Mouse (Mus musculus): ENCODE results near the gene Abcc9. TPM values are rescaled to one million over a fixed set of nuclear protein-coding genes. Genes with fewer than 3 reads are reported as not detected.

The Abcc9 gene
- polyA plus RNA-seq (2016; fragmentation: Nextera tagmentation; extraction: Ambion mirVana), result 2.4 and 2.9 TPM in 2 replicates

DNA sequence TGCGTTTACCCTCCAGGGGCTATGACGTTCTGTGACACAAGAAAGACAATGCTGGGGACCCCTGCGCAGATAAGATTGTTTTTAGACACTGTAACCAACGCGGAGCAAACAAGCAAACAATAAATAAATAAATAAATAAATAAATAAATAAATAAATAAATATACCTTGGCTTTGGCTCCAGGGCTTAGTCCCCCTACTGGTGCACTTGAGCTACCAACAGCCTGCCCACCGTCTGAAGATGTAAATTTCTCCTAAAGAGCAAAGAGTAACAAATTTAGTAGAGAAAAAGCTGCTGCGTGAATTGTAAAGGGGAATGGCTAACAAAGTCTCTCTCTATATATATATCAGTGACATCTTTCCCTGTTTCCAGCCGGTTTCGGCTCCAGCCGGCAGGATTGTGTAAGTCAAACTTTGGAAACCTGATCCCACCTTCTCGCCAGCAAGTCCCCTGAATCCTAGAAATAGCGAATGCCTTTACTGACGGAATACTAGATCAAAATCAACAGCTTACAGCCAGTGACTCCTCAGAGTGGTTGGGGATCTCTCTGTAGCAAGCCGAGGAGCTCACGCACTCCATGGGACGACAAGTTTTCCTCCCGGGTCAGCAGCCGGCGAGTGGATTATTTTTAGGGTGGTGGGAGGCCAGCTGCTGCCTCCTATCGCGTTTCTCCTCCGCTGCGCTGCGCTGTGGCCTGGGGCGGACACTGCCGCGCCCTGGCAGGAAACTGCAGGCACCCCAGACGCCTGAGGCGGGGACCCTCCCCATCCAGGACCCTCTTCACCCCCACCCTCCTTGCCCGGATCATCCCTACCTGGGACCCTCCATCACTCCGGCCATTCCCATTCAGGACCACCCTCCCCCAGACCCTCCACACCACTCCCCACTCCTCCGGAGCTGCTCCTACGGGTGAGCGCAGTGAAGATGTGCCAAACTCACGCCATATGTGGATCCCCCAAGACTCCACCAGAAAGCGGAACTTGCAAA lies at the start of gene Abcc9:
Gene Abcc9 (minus strand): TSS at position 664 of the 986 bp plus-strand sequence.
- Histone ChIP-seq H3K9ac (no peak within 1 kb of the TSS), H3K4me1 (no peaks in the 10 kb centered on the region; the same call in 1 of the 2 replicates), H3K27ac (no peak within 1 kb of the TSS), H3K27me3 (replicated peaks) (peaks cover 10% of the 10 kb centered on the region), H3K9me3 (replicated peaks) (no peaks in the 10 kb centered on the region), H3K4me3 (peak within 1 kb of the TSS; percentile 36), H3K4me2 (peak within 1 kb of the TSS; percentile 56), H3K36me3 (no peaks in the 10 kb centered on the region)
- 0 out of 2 replicates have a peak, but pooled peaks have one; percentile 42 for ATAC-seq
- WGBS (ENCODE audit: insufficient replicate concordance), result 8% methylated on average over 36 of the region's 36 CpGs

DNA sequence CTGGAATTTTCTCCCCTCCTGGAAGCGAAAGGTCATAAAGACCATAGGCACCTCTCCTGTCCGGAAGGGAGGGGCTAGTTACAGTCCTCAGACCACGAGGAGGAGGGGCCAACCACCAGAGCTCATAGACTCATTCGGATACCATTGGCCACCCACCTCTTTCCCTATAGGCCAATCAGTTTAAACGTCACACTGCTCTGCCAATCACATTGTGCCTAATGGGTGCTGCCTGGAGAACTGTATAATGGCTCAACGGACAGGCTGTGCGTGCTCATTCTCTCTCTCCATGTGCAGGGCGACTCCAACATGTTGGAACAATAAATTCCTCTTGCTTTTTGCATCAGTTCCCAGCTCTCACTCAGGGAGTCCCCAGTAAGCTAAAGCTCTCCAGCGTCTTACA lies 49.2 kb upstream of the Abcc9 start:
- Histone ChIP-seq H3K27me3 (replicated peaks) (0 out of 2 replicates have a peak, but pooled peaks cover 6% of the 10 kb centered on the region), H3K4me2 (no peak overlapping the region), H3K36me3 (no peaks in the 10 kb centered on the region), H3K4me3 (no peak overlapping the region), H3K27ac (no peak overlapping the region), H3K9me3 (replicated peaks) (no peaks in the 10 kb centered on the region), H3K9ac (no peak overlapping the region), H3K4me1 (peaks cover 41% of the 10 kb centered on the region)
- WGBS (ENCODE audit: insufficient replicate concordance), result 59% methylated on average over 9 of the region's 9 CpGs
- peak; percentile 25; the same call in 1 of the 2 replicates for ATAC-seq

DNA sequence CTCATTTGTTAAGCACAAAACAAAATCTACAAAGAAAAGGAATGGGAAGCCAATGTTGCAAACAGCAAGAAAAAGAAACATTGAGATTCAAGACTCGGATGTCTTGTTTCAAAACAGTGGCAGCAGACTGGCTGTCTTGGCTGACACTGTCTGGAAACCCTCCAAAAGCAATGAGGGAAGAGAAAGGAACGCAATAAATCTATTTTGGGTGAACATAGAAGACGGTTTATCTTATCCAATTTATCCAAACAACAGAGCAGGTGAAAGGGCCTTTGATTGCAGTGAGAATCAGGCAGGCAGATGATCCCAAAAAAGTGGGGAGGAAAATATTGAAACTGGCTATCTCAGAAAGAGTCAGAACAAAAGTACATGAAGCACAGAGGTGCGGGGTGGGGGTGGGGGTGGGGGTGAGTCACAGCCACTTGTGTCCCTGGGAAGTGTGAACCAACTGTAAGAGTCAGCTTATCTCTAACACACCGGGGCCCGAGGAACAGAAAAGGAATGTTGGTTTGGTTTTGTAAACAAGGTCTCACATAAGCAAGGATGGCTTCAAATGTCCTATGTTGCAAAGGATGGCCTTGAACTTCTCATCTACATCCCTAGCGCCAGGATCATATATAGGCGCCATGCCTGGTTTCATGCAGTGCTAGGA lies 46.1 kb upstream of the Abcc9 start:
- H3K27ac ChIP-seq, result no peak overlapping the region
- no peak overlapping the region for H3K4me2 ChIP-seq
- no peak overlapping the region for H3K9ac ChIP-seq
- H3K4me1 ChIP-seq, result peaks cover 24% of the 10 kb centered on the region
- 0 out of 2 replicates have a peak, but pooled peaks cover 3% of the 10 kb centered on the region for H3K9me3 ChIP-seq (replicated peaks)
- no peaks in the 10 kb centered on the region for H3K36me3 ChIP-seq
- 32% methylated on average over 8 of the region's 8 CpGs for WGBS (ENCODE audit: insufficient replicate concordance)
- ATAC-seq, result no peak
- no peaks in the 10 kb centered on the region for H3K27me3 ChIP-seq (replicated peaks)
- no peak overlapping the region for H3K4me3 ChIP-seq

DNA sequence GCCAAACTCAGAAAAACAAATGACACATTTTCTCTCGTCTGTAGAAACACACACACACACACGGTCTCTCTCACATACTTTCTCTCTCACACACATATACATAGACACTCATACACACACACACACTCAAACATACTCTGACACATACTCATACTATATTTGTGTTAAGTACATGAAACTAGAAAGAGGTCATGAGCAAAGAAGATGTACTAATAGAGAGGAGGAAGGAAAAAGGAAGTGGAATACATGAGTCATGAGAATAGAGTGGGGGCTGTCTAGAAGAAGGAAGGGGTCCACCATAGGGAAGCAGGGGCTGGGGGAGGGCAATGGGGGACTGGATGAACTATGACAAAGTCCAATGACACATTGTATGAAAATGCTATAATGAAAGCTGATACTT lies 45.0 kb upstream of the Abcc9 start:
- H3K27ac ChIP-seq, result no peak overlapping the region
- no peaks in the 10 kb centered on the region for H3K36me3 ChIP-seq
- H3K4me3 ChIP-seq, result no peak overlapping the region
- no peak for ATAC-seq
- H3K4me2 ChIP-seq, result no peak overlapping the region
- peaks cover 13% of the 10 kb centered on the region for H3K4me1 ChIP-seq
- no peak overlapping the region for H3K9ac ChIP-seq
- WGBS (ENCODE audit: insufficient replicate concordance), result 49% methylated on average over 2 of the region's 2 CpGs
- 0 out of 2 replicates have a peak, but pooled peaks cover 3% of the 10 kb centered on the region for H3K9me3 ChIP-seq (replicated peaks)
- H3K27me3 ChIP-seq (replicated peaks), result no peaks in the 10 kb centered on the region

DNA sequence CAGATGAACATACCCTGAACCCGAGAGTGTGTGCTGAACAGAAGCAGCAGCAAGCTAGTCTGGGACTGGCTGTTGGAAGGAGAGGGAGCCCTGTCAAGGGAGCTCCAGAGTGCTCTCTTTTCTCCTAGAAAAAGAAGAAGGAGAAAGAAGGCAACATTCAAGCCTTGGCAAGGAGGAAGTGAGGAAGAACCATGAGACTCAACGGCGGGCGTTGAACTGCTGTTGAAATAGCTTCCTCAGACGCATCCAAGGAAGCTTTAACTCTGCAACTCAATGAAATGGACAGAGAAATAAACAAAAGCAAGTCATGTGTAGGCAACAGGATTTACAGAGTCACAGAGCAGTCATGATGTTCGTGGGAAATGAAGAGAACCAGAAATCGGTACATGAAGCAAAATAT lies 44.6 kb upstream of the Abcc9 start:
- ATAC-seq, result no peak
- no peak overlapping the region; the same call in 1 of the 2 replicates for H3K27ac ChIP-seq
- WGBS (ENCODE audit: insufficient replicate concordance), result 43% methylated on average over 7 of the region's 7 CpGs

DNA sequence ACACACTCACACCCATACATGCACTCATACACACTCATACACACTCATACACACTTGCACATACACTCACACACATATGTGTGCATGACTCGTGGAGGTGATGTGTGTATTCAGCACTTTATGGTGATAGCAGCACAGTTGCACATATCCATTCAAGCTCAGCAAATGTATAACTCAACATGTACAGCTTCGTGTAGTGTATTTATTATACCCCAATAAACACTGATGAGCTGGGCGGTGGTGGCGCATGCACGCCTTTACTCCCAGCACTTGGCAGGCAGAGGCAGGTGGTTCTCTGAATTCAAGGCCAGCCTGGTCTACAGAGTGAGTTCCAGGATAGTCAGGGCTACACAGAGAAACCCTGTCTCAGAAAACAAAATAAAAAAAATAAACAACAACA lies 43.4 kb upstream of the Abcc9 start:
- Histone ChIP-seq H3K9ac (no peak overlapping the region), H3K4me2 (no peak overlapping the region), H3K36me3 (no peaks in the 10 kb centered on the region), H3K27ac (no peak overlapping the region), H3K27me3 (replicated peaks) (no peaks in the 10 kb centered on the region), H3K4me1 (peaks cover 12% of the 10 kb centered on the region), H3K4me3 (no peak overlapping the region), H3K9me3 (replicated peaks) (0 out of 2 replicates have a peak, but pooled peaks cover 3% of the 10 kb centered on the region)
- 85% methylated on average over 5 of the region's 5 CpGs for WGBS (ENCODE audit: insufficient replicate concordance)
- ATAC-seq, result peak; percentile 44; the same call in 1 of the 2 replicates

More for the DNA sequence above, 44.6 kb upstream of the Abcc9 start:
- Histone ChIP-seq H3K9ac (no peak overlapping the region), H3K27me3 (replicated peaks) (no peaks in the 10 kb centered on the region), H3K4me3 (no peak overlapping the region), H3K4me1 (peaks cover 12% of the 10 kb centered on the region), H3K4me2 (no peak overlapping the region), H3K9me3 (replicated peaks) (0 out of 2 replicates have a peak, but pooled peaks cover 3% of the 10 kb centered on the region), H3K36me3 (no peaks in the 10 kb centered on the region)

DNA sequence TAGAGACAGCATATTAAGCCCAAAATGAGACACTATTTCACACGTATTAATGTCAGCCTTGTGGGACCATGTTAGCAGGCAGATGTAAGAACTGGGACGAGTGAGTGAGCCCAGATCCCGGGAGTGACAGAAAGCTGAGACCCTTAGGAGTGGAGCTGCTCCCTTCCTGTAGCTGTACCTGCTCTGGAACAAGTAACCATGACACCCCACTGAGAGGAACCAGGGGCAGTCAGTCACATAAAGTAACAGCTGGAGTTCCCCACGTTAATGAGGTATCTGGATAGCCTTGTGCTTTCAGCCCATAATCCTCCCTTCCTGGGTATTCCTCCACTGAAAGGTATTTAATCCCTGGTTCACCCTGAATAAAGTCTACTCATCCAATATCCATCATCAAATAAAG lies 41.1 kb upstream of the Abcc9 start:
- WGBS (ENCODE audit: insufficient replicate concordance), result 65% methylated on average over 4 of the region's 4 CpGs
- peaks cover 7% of the 10 kb centered on the region for H3K4me1 ChIP-seq
- 0 out of 2 replicates have a peak, but pooled peaks cover 3% of the 10 kb centered on the region for H3K9me3 ChIP-seq (replicated peaks)
- no peak overlapping the region for H3K27ac ChIP-seq
- H3K9ac ChIP-seq, result no peak overlapping the region
- no peaks in the 10 kb centered on the region for H3K27me3 ChIP-seq (replicated peaks)
- no peaks in the 10 kb centered on the region for H3K36me3 ChIP-seq
- no peak overlapping the region for H3K4me2 ChIP-seq
- no peak overlapping the region for H3K4me3 ChIP-seq
- no peak for ATAC-seq

DNA sequence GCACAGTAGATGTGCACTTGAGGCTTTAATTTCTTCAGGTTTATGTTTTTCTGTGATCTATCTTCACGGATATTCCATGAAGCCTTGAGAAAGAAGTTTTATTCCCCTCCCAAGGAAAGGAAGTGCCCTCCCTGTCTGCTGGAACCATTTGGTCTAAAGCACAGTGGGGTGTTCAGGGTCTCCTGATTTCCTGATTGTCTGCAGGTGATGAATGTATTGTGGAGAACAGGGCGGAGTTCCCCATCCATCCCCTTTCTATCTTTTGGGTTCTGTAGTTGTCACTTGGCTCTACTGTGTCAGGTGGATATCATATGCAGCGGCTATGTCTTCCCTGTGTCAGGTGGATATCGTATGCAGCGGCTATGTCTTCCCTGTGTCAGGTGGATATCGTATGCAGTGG lies 39.6 kb upstream of the Abcc9 start:
- Histone ChIP-seq H3K4me2 (no peak overlapping the region), H3K27me3 (replicated peaks) (no peaks in the 10 kb centered on the region), H3K4me1 (no peaks in the 10 kb centered on the region), H3K9me3 (replicated peaks) (0 out of 2 replicates have a peak, but pooled peaks cover 3% of the 10 kb centered on the region), H3K36me3 (no peaks in the 10 kb centered on the region), H3K27ac (no peak overlapping the region), H3K9ac (no peak overlapping the region), H3K4me3 (no peak overlapping the region)
- WGBS (ENCODE audit: insufficient replicate concordance), result 75% methylated on average over 6 of the region's 6 CpGs
- no peak for ATAC-seq

DNA sequence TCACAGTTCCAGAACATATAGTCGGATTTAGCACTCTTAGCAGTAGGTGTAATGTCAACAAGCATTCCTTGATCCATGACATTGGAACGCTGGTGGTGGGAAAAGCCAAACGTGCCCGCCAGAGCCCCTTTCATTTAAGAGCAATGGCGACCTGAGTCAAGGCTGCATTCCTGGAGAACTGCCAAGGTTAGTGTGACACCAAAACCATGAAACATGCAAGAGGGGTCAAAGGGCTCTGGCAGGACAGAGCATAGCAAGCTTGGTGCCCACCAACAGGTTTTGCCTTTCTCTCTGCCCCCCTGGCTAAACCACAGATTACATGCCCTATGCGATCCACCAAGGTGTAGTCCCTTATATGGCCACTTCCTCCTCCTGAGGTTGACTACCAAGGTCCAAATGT lies 36.5 kb upstream of the Abcc9 start:
- no peak overlapping the region for H3K27ac ChIP-seq
- 58% methylated on average over 6 of the region's 6 CpGs for WGBS (ENCODE audit: insufficient replicate concordance)
- ATAC-seq, result no peak

DNA sequence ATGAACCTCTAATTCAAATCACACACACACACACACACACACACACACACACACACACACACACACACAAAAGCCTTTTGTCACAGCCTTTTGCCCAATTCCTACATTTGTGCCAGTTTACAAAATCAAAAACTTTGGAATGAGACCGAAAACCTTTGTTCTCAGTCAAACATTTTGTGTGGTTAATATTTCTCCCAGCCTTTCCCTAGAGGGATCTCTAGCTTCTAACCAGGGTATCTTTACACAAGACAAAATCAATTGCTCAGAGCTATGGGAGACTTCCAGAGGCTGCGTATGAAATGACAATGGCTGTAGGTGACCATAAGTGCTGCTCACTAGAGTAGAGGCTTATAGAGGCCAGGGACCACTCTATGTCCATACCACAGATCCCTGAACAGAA lies 36.1 kb upstream of the Abcc9 start:
- ATAC-seq, result no peak

More for the DNA sequence above, 36.5 kb upstream of the Abcc9 start:
- Histone ChIP-seq H3K9me3 (replicated peaks) (no peaks in the 10 kb centered on the region), H3K36me3 (no peaks in the 10 kb centered on the region), H3K9ac (no peak overlapping the region), H3K4me2 (no peak overlapping the region), H3K4me1 (no peaks in the 10 kb centered on the region), H3K4me3 (no peak overlapping the region), H3K27me3 (replicated peaks) (no peaks in the 10 kb centered on the region)

DNA sequence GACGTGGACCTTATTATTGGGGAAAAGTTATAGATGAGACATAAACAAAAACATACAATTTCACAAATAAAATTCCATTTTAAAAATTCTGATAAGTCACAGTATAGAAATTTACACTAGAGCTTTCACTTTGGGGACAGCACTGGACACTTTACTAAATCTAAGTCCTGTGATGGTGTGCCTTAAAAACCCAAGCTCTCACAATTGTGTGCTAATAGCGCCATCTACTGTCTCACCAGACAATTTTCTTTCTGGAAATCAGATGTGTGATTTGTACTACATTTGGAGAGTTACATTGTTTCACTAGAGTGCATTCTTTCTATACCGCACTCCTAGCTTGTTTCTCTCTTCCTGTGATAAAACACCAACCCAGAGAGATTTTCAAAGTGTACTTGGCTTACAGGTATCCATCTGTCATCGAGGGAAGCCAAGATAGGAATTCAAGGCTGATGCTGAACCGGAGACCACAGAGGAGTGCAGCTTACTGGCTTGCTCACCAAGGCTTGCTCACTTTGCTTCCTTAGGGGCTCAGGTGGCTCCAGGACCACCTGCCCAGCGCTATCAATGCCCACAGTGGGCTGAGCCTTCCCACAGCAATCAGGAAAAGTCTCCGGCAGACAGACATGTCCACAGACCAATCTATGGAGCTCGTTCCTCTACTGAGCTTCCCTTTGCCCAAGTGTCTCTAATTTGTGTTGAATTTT lies 33.3 kb upstream of the Abcc9 start:
- H3K27me3 ChIP-seq (replicated peaks), result no peaks in the 10 kb centered on the region
- 42% methylated on average over 8 of the region's 8 CpGs for WGBS (ENCODE audit: insufficient replicate concordance)
- H3K4me3 ChIP-seq, result no peak overlapping the region
- H3K4me2 ChIP-seq, result no peak overlapping the region
- no peak overlapping the region for H3K27ac ChIP-seq
- H3K36me3 ChIP-seq, result no peaks in the 10 kb centered on the region
- H3K9me3 ChIP-seq (replicated peaks), result no peaks in the 10 kb centered on the region
- ATAC-seq, result no peak
- no peak overlapping the region for H3K9ac ChIP-seq
- H3K4me1 ChIP-seq, result no peaks in the 10 kb centered on the region

More for the DNA sequence above, 36.1 kb upstream of the Abcc9 start:
- Histone ChIP-seq H3K4me3 (no peak overlapping the region), H3K36me3 (no peaks in the 10 kb centered on the region), H3K9me3 (replicated peaks) (no peaks in the 10 kb centered on the region), H3K4me1 (no peaks in the 10 kb centered on the region), H3K27me3 (replicated peaks) (no peaks in the 10 kb centered on the region), H3K4me2 (no peak overlapping the region), H3K27ac (no peak overlapping the region), H3K9ac (no peak overlapping the region)
- WGBS (ENCODE audit: insufficient replicate concordance), result 76% methylated on average over 2 of the region's 2 CpGs

Data from liver, embryonic 12.5 days (tissue).